Mouse (Mus musculus) urinary bladder, postnatal 25 days (tissue): ENCODE data around the gene Pygm.
A peak's percentile ranks its signal among the peaks of the same experiment; 100 is the strongest.

Experiments
- DNase-seq: peaks from one replicate; pipeline ENCODE4 v3.0.0; 2022; ENCODE audit warnings: low spot score

Gene Pygm

GRCm38 (mm10) chr19:6409936-6410335, 25.7 kb downstream of the Pygm start:
- DNase-seq, result no peak

- no peak for DNase-seq
Measured at GRCm38 (mm10) chr19:6412798-6413197, 28.6 kb downstream of the Pygm start.

DNA sequence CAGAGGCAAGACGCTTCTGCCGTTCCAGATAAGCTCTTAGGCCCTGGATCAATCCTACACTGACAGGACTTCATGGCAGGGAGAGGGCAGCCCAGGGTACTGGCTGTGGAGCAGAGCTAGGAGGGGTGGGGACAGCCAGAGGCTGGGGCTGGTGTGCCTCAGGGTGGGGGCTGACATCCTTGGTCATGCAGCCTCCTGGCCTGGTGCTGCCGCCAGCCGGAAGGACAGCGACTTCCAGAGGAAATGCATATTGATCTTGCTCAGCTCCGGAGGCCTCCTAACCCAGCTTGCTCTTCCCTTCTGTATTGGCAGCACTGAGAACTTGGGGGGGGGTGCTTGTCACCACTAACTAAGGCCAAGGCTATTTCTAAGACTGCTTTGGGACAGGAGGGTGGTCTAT, 31.3 kb downstream of the Pygm start:
- no peak for DNase-seq

- no peak for DNase-seq
Measured at GRCm38 (mm10) chr19:6416124-6416770, 32.0 kb downstream of the Pygm start.

DNA sequence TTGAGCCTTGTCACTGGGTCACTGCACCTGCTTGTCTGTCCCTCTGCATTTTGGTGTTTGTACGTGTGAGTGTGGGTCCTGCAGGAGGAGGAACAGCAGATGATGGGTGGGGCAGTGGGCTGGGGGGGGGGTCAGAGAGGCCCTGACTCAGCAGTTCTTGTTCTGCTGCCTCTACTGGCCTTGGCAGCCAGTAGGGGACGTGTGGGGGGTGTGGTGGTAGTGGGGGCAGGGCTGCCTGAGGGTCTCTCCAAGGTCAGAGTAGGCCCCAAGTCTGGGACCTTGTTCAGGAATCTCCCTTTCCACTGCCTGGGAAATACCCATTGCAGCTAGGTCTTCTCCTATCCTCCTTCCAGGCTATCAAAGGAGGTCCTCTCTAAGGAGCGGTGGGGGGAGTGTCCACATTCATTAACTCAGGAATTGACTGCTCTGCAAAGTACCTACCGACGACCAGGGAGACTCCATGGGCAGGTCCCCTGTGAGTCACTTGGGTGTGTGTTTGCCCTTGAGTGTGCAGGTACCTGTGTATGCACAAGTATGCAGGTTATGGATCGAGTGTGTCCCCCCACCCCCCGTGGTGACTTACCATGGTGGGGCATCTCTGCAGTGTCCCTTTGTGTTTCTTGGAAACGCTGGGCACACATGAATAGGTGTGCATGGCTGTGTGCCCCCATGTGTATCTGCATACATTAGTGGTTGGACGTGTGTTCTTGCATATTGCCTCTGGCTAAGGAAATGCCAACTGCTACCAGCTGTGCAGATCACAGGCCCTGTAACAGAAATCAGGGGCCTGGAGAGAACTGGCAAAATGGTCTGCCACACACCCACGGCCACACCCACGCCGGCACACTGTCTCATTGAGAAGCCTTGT, 32.9 kb downstream of the Pygm start:
- no peak for DNase-seq

DNA sequence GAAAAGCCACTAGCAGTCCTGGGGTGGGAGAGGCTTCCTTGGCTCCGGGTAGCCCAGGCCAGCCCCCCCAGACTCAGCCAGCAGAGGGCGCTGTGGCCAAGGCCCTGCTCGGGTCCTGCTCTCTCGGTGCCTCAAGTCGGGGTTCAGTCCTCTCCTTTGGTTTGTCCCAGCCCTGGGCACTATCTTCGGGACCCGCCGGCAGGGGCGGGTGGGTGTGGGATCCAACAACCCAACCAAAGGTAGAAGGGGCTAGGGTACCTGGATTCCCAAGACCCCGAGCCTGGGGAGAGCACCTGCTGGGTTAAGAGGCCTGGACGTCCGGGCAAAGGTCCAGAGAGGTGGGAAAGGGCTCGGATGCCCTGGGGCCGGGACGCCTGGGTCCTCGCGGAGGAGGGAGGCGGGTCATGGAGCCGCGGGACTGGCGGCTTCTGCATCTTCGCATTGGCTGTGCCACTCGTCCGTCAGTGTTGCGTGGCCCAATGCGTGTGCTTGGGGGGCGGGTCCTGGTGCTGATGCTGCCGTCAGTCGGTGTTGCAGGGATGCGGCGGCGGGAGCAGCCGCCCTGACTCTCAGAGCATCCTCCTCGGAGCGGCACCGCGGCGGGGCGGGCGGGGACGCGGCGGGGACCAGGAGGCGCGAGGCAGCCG, 34.2 kb downstream of the Pygm start, which contains the start of gene Nrxn2:
TSS of gene Nrxn2 (plus strand) at position 499 of the 647 bp plus-strand sequence.
- peak; percentile 79 for DNase-seq

DNA sequence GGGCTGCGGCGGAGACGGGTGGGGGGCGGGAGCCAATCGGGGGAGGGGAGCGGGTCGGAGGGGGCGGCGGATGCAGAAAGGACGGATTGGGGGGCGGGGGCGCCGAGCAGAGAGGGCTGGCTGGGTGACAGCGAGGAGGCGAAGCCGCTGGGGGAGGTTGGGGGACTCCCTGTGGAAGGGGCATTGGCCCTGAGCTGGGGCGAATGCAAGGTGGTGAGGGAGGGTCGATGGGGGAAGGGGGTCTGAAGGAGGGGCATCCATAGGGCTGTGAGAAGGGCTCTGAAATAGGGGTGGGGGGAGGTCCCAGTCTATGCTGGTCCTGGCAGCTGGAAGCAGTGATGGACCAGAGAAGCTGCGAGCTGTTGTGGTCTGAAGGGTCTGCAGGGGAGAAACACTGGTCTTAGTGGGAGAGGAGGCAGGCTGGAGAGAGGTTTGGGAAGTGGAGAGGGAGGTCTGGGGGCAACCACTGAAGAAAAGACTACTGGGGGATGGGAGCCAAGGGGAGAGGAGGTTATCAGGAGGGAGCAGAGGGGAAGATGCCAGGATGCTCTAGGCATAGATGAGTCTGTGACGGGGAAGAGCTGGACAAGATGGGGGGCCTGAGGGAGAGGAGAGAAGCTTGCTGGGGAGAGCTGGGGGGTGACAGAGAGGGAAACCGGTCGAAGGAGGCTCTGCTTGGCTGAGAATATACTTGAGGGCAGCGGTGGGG, 34.9 kb downstream of the Pygm start:
- no peak for DNase-seq

- no peak for DNase-seq
Measured at GRCm38 (mm10) chr19:6419805-6420310, 35.7 kb downstream of the Pygm start.

DNA sequence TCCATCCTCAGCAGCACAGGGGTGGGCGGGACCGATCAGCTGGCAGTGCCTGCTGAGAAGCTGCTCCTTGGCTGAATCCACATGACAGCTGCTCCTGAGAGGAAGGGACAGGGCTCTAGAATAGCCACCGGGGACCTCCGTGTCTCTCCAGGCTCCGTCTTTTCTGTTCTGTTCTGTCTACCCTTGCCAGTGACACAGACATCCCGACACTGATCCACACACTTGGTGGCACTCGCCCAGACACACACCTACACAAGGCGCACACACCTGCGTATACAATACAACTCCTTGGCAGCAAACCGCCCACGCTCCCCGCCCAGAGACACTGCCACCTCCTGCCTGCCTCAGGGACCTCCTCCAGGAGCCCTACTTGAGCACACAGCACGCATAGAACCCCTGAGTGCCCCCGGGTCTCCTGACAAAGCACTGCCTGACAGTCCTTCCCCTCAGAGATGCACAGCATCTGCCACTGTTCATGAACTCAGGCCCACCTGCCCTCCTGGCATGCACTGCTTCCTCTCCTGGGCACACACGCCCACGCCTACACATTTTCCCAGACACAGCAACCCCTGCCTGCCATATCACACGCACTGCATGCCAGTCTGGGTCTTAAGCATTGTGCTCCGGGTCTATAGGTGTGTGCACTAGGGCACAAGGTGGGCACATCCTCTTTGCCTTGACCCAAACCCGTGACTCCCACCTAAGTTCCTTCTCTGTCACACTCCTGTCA, 36.4 kb downstream of the Pygm start:
- no peak for DNase-seq

- no peak for DNase-seq
Measured at GRCm38 (mm10) chr19:6421211-6421590, 37.0 kb downstream of the Pygm start.

DNA sequence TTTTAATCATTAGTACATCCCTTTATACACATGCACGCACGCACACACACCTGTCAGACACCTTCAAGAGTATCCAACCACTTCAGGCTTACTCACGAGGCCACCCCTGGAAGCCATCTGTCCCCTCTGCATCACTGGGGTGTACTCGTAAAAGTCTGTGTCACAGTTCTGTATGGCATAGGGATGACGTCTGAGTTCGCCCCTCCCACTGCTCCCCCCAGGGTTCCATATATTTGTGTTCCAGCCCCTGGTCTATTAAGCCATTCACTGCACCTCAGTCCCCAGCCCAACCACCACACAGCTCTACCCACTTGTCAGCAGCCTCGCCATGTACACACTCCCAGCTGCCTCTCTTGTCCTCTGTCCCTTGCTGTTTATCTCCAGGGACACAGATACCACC, 37.8 kb downstream of the Pygm start:
- no peak for DNase-seq

- DNase-seq, result no peak
Measured at GRCm38 (mm10) chr19:6423241-6423640, 39.0 kb downstream of the Pygm start.

DNA sequence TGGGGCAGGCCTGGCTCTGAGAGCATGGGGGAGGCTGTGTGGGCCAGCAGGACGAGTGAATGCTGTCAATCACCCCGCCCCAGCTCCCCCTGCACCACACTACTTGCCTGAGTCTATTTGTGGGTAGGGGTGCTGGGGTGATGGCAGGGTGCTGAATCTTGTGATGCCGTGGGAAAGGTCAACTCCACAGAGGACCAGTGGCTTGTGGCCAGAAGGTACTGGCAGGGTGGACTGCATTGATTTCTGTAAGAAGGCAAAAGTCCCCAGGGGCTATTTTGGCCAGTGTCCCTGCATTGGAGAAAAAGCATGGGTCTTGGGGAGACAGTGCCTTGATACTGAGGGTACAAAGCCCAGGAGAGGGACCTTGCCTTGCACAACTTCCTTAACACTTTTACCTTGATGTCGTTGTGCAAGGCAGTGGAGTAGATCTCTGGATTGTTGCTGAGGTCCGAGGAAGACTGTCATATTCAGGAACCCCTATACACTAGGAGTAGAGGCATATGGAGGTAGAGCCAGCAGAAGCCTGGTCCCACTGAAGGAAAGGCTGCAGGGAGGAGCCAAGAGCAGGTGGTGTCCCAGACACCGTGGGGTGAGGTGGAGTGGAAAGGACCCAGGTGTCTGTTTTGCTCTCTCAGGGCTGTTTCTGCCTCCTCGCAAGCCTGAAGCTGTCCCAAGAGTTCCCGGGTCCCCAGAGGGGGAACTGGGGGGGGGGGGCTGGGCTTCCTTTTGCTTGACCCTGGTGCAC, 40.1 kb downstream of the Pygm start:
- no peak for DNase-seq

DNA sequence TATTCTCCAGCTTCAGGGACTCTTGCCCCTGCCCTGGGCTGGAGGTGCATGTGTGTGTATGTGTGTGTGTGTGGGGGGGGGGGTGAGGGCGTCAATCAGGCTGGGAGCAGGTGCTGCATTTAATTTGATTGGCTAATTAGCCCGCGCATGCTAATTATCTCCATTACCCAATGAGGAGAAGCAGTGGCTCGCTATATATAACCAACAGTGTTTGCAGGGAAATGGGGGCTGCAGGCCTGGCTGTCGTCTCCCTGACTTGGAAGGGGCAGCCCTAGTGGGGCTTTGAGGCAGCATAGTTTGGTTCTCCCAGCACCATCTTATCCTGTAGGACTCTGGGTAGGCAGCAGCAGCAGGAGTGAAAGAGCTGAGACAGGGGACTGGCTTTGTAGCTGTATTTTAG, 41.4 kb downstream of the Pygm start:
- DNase-seq, result no peak

- DNase-seq, result peak; percentile 47
Measured at GRCm38 (mm10) chr19:6426703-6427500, 42.7 kb downstream of the Pygm start.

DNA sequence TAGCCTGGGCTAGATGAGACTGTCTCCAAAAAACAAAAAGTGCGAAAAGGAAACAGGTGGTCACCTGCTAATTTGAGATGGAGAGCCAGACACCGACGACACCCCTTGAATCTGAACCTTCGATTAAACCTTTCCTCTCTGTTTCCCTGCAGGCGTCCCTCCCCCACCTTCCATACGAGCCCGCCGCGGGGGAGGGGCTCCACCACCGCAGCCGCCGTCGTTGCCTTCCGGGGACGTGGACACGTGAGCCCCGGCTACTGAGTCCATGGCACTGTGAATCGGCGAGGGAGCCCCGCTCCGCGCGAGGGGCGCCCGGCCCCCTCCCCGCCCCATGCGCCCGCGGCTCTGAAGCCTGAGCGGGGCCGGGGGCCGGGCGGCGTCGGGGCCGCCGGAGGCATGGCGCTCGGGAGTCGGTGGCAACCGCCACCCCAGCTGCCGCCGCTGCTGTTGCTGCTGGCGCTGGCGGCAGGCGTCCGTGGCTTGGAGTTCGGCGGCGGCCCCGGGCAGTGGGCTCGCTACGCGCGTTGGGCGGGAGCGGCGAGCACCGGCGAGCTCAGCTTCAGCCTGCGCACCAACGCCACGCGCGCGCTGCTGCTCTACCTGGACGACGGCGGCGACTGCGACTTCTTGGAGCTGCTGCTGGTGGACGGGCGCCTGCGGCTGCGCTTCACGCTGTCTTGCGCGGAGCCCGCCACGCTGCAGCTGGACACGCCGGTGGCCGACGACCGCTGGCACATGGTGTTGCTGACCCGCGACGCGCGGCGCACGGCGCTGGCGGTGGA, 43.6 kb downstream of the Pygm start:
- peak; percentile 43 for DNase-seq

DNA sequence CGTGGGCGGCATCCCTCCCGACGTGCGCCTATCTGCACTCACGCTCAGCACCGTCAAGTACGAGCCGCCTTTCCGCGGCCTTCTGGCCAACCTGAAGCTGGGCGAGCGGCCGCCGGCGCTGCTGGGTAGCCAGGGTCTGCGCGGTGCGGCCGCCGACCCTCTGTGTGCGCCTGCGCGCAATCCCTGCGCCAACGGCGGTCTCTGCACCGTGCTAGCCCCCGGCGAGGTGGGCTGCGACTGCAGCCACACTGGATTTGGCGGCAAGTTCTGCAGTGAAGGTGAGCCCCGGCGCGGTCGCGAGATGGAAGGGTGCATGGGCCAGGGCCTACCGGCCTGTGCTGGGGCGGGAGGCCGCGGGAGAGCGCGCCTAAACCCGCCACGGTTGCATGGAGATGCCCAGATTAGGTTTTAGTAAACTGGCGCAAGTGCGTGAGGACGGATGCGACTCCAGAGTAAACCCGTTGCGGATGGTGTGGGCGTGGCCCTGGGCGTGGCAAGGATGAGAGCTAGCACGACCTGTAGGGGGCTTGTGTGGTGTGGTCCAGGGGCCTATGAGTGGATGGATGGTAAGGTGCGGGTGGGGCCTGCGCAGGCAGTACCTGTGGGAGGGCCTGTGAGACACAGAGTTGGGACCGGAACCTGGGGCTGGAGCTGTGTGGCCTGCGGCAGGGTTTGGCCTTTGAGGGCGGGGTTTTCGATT, 44.5 kb downstream of the Pygm start:
- no peak for DNase-seq

DNA sequence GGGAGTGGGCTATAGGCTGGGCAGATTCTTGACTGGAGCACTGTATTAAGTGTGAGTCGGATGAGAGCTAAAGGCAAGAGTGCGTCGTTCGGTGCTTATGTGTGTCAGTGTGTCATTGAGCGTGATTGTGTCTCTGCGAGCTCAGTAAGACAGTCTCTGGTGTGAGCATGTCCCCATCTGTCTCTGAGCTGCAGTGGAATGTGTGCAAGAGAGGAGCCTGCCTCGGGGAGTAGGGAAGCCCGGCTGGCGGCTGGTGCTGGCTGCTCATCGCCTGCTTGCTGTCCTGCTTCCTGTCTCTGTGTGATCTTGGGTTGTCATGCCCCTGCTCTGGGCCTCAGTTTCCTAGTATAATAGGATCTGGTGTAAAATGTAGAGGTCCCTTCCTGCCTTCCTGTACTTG, 58.8 kb downstream of the Pygm start:
- no peak for DNase-seq
